In the genomic region with DNA sequence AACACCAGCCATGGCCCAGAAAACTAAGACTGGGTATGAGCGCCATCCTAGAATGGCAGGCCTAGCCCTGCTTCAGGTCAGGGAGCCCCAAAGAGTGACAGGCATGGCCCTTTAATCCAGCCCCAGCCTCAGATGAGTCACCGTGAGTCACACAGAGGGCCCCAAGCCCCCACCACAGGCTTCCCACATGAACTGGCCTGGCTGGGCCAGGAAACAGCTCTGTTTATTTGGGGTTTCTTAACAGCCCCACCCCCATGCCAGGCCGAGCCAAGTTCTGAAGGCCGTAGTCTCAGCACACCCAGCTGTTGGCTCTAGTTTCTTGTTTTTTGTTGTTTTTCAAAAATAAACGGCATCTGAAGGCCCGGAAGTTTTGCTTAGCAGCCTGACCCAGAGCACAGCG, we compare ENCODE assay signal across 7 mouse cellular contexts. TPM values are rescaled to one million over a fixed set of nuclear protein-coding genes. Genes with fewer than 3 reads are reported as not detected.
DNase-seq lines count a peak whose midpoint lies in the region; ATAC-seq and TF ChIP-seq lines count a peak whose summit lies in the region.

No protein-coding gene starts in this region.

- no peaks in the 10 kb centered on the region for H3K36me3 ChIP-seq in hindbrain, embryonic 16.5 days (ENCODE audit: control insufficient read depth, insufficient read depth, low read length)

- peak overlapping the region; percentile 82 for H3K27ac ChIP-seq in gastrocnemius, adult 2 months
- H3K27ac ChIP-seq in hindbrain, embryonic 16.5 days (ENCODE audit: low read depth, low read length), result peak overlapping the region; percentile 59; the same call in 1 of the 2 replicates
- peak overlapping the region; percentile 69 for H3K27ac ChIP-seq in left cerebral cortex, adult 2 months

- peak; percentile 68 for ATAC-seq in hindbrain, embryonic 16.5 days

- H3K9ac ChIP-seq in hindbrain, embryonic 16.5 days (ENCODE audit: low read depth, low read length), result peak overlapping the region; percentile 11; the same call in 1 of the 2 replicates

- no peak overlapping the region for H3K4me2 ChIP-seq in hindbrain, embryonic 16.5 days (ENCODE audit: low read length)

- H3K4me3 ChIP-seq in gastrocnemius, adult 2 months, result peak overlapping the region; percentile 82
- no peak overlapping the region for H3K4me3 ChIP-seq in hindbrain, embryonic 16.5 days (ENCODE audit: low read length)
- no peak overlapping the region for H3K4me3 ChIP-seq in left cerebral cortex, adult 2 months

- DNase-seq in 416B (ENCODE audit: low read depth), result peak; percentile 99
- DNase-seq in adrenal gland, adult (ENCODE audit: inconsistent age in 2 of 2, low spot score in 1 of 2), result peak; percentile 95 to 97
- DNase-seq in gastrocnemius, adult 2 months, result peak; percentile 89
- DNase-seq in left cerebral cortex, adult 2 months (ENCODE audit: extremely low spot score in 1 of 2, low spot score in 2 of 2), result peak; percentile 31 to 42
- DNase-seq in monocyte, adult 2 months (ENCODE audit: low read depth in 1 of 2, low spot score in 2 of 2), result peak; percentile 43 to 49
- peak; percentile 76 for DNase-seq in urinary bladder, postnatal 25 days (ENCODE audit: low spot score)

- WGBS in hindbrain, embryonic 16.5 days, result 77% methylated on average over 7 of the region's 7 CpGs

- H3K9me3 ChIP-seq in hindbrain, embryonic 16.5 days (ENCODE audit: control insufficient read depth, low read length), result no peaks in the 10 kb centered on the region

- peaks cover 23% of the 10 kb centered on the region for H3K4me1 ChIP-seq in hindbrain, embryonic 16.5 days (ENCODE audit: control insufficient read depth, insufficient read depth, low read depth, low read length)

- no peak for TF ChIP-seq CTCF in gastrocnemius, adult 2 months (IDR thresholded peaks at IDR 0.05)
- no peak for TF ChIP-seq CTCF in left cerebral cortex, adult 2 months (IDR thresholded peaks at IDR 0.05)

- H3K27me3 ChIP-seq in hindbrain, embryonic 16.5 days (replicated peaks; ENCODE audit: control insufficient read depth, insufficient read depth, low read length), result peaks cover 9% of the 10 kb centered on the region

- intact Hi-C loops in gastrocnemius, adult 2 months (cut with DNase I), result loop anchor here (5.0 kb wide), 1 partner anchor 61 kb away; no protein-coding TSS in a partner anchor
- intact Hi-C loops in left cerebral cortex, adult 2 months (cut with DNase I), result no loop called here

RNA-seq across cellular contexts. Expression of a gene that starts 6.5 kb away (rescaled TPM):
- total RNA-seq in gastrocnemius, adult 2 months (2021), result 10 to 100 TPM; 40.1 to 52.2 TPM
- polyA plus RNA-seq in hindbrain, embryonic 16.5 days (2015; fragmentation: Nextera tagmentation; extraction: Ambion mirVana), result 17.3 and 25.5 TPM in 2 replicates
- 1 to 10 TPM; 5.9 TPM for total RNA-seq in left cerebral cortex, adult 2 months (2021)

Comparison
In these comparisons a context has a peak if more than half of its experiments do, and no peak if none do; other contexts are left out.
1. DNase-seq: peak in every context shown above with its lines; median percentile 99 in 416B; 96 in adrenal gland, adult; 89 in gastrocnemius, adult 2 months; 76 in urinary bladder, postnatal 25 days; 46 in monocyte, adult 2 months; 36 in left cerebral cortex, adult 2 months.
2. RNA of a gene that starts 6.5 kb away (total RNA-seq): 40.1 to 52.2 TPM in gastrocnemius, adult 2 months; 5.9 TPM in left cerebral cortex, adult 2 months; every median in the first group is over 4 times any median in the second.
3. Peak in every context shown above with its lines, with median percentiles within 50 percentile points of each other: H3K27ac ChIP-seq.